Mouse (Mus musculus) ES-E14 (cell line): ENCODE measurements at regions not wholly inside any gene's neighbourhood (a gene's known extent, or its start where the extent isn't known, plus 50 kb on each side); places are given as distances from the start of the nearest gene placed in this dataset.

Experiments used
- DNase-seq: peaks from one replicate; pipeline ENCODE4 v3.0.0-alpha.2; 2013; ENCODE audit warnings: low read depth, low spot score
- H3K27ac ChIP-seq: 2 replicates; pipeline ENCODE4 v1.5.1; 2012; ENCODE audit warnings: low read depth, mild to moderate bottlenecking, low read length, moderate library complexity, mixed read lengths; ENCODE audit not compliant: poor library complexity, insufficient read depth, severe bottlenecking
- H3K36me3 ChIP-seq: 2 replicates; pipeline ENCODE4 v1.6.1; 2012; ENCODE audit warnings: mild to moderate bottlenecking, low read length, moderate library complexity, mixed read lengths; ENCODE audit not compliant: control insufficient read depth, poor library complexity, insufficient read depth, severe bottlenecking
- H3K4me1 ChIP-seq, 2 experiments: fragments of 150-350 bp in 1 of 2; sonication (generic) in 1 of 2; 2 replicates each; pipeline ENCODE4 v1.6.1; 2012; ENCODE audit warnings: low read length in 2 of 2, mild to moderate bottlenecking in 1 of 2, mixed read lengths in 1 of 2; ENCODE audit not compliant: control insufficient read depth in 2 of 2, insufficient read depth in 2 of 2, poor library complexity in 1 of 2
- H3K4me3 ChIP-seq, 2 experiments: fragments of 150-350 bp in 1 of 2; sonication (generic) in 1 of 2; 2 replicates each; pipeline ENCODE4 v1.5.1; 2012; ENCODE audit warnings: low read length in 2 of 2, low read depth in 1 of 2, mild to moderate bottlenecking in 1 of 2, mixed read lengths in 1 of 2; ENCODE audit not compliant: insufficient read depth in 1 of 2, poor library complexity in 1 of 2, severe bottlenecking in 1 of 2
- H3K9ac ChIP-seq: 2 replicates; pipeline ENCODE4 v1.6.1; 2012; ENCODE audit warnings: low read depth, mild to moderate bottlenecking, low read length, mixed read lengths; ENCODE audit not compliant: poor library complexity, insufficient read depth, severe bottlenecking
- H3K9me3 ChIP-seq: fragments of 150-350 bp; sonication (generic); 2 replicates; pipeline ENCODE4 v1.6.1; 2012; ENCODE audit warnings: low read depth, mild to moderate bottlenecking, low read length; ENCODE audit not compliant: control insufficient read depth, insufficient read depth
- CHD2 ChIP-seq: IDR thresholded peaks from 2 replicates; pipeline ENCODE4 v1.6.1; 2014; ENCODE audit warnings: mild to moderate bottlenecking, low read depth, low read length, inconsistent platforms
- HCFC1 ChIP-seq: IDR thresholded peaks from 2 replicates; pipeline ENCODE4 v1.6.1; 2012; ENCODE audit warnings: low read length, inconsistent platforms, borderline replicate concordance; ENCODE audit not compliant: insufficient read depth
- MAFK ChIP-seq: IDR thresholded peaks from 2 replicates; pipeline ENCODE4 v1.6.1; 2014; ENCODE audit warnings: mild to moderate bottlenecking, low read depth, low read length, inconsistent platforms; ENCODE audit not compliant: insufficient read depth
- ZC3H11A ChIP-seq: IDR thresholded peaks from 2 replicates; pipeline ENCODE4 v1.6.1; 2012; ENCODE audit warnings: low read depth, mild to moderate bottlenecking, inconsistent platforms, low read length, borderline replicate concordance
- ZNF384 ChIP-seq: IDR thresholded peaks from 2 replicates; pipeline ENCODE4 v1.6.1; 2012; ENCODE audit warnings: low read depth, low read length, inconsistent platforms
- in situ Hi-C, 2 experiments: fragments of 600-800 bp; cut with MboI; formaldehyde crosslinking; loops; one replicate each; pipeline ENCODE4 v1.15.1; 2025; ENCODE audit warnings: low sequenced_read_pairs in 2 of 2, inconsistent platforms in 1 of 2; ENCODE audit not compliant: unreplicated experiment in 2 of 2

DNA sequence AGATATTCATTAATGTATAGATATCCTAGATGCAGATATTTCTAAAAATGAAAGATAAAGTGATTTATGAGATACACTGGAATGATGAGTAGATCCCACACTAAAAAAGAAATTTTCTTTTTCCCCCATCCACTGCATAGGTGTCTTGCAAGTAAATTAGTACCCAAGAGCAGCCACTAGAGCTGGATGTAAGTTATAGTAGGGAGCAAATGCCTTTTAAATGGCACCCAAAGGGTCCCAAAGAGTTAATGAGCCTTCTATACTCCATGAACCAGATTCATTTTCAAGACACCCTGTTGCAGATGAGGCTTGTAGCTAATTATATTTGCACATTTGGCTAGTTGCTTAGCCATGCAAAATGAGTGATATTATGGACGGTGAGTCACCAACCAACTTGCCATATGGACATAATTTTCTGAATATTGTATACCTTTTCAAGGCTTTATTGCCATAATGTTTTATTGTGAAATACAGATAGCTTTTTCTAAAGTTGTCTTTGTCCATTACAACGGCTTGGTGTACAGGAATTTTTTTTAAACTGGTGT is 1686.1 kb upstream of the B3galt2 start:
- H3K27ac ChIP-seq, result no peak overlapping the region
- H3K9ac ChIP-seq, result no peak overlapping the region
- no peaks in the 10 kb centered on the region for H3K9me3 ChIP-seq
- H3K4me3 ChIP-seq, result no peak overlapping the region
- no peak for TF ChIP-seq CHD2
- no peak for TF ChIP-seq ZNF384
- no peak for DNase-seq
- no peaks in the 10 kb centered on the region for H3K4me1 ChIP-seq
- in situ Hi-C loops, result no loop called here
- H3K36me3 ChIP-seq, result no peaks in the 10 kb centered on the region

DNA sequence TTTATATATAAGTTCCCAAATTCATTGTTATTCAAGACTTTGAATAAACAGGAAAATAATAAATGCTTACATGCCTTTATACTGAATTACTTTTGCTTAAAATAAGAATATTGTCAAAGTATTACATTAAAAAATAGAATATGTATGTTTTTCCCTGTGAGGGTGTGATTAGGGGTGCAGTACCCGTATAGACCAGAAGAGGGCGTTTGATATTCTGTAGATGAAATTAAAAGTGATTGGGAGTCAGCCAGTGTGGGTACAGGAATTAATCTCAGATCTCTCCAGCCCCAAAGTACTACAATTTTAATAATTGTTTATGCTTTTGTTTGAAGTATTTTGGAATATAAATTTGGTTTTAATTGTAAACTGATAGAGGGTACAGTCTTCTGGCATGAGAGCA is 1678.7 kb upstream of the B3galt2 start:
- H3K4me3 ChIP-seq, result no peak overlapping the region
- DNase-seq, result peak; percentile 22
- in situ Hi-C loops, result no loop called here

DNA sequence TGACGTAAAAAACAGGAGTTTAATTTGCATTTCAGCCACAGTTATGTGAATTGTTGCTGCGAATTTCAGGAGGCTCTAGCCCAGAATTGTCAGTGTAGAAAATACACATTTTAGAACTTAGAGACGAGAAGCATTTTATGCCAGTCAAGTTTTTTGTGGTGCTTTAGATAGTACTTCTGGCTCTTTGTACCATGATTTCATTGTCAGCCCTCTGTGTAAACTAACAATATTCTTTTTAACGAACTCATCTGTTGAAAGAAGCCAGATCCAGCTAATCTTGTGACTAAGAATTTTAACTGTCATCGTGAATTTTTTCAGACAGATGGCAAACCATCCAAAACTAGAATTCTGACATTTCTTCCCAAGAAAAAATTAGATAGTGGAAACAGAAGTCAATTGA is 1672.3 kb upstream of the B3galt2 start:
- H3K4me3 ChIP-seq, result no peak overlapping the region
- DNase-seq, result no peak
- no peaks in the 10 kb centered on the region for H3K9me3 ChIP-seq
- no peaks in the 10 kb centered on the region for H3K4me1 ChIP-seq
- H3K9ac ChIP-seq, result no peak overlapping the region
- H3K27ac ChIP-seq, result no peak overlapping the region
- TF ChIP-seq CHD2, result no peak
- TF ChIP-seq MAFK, result no peak
- TF ChIP-seq HCFC1, result no peak
- no peak for TF ChIP-seq ZC3H11A
- no peak for TF ChIP-seq ZNF384
- H3K36me3 ChIP-seq, result no peaks in the 10 kb centered on the region
- in situ Hi-C loops, result no loop called here

More for the DNA sequence above, 1678.7 kb upstream of the B3galt2 start:
- peak; percentile 59 for TF ChIP-seq ZC3H11A
- TF ChIP-seq HCFC1, result no peak
- Histone ChIP-seq H3K27ac (no peak overlapping the region), H3K9ac (no peak overlapping the region), H3K9me3 (no peaks in the 10 kb centered on the region), H3K36me3 (no peaks in the 10 kb centered on the region), H3K4me1 (no peaks in the 10 kb centered on the region)

DNA sequence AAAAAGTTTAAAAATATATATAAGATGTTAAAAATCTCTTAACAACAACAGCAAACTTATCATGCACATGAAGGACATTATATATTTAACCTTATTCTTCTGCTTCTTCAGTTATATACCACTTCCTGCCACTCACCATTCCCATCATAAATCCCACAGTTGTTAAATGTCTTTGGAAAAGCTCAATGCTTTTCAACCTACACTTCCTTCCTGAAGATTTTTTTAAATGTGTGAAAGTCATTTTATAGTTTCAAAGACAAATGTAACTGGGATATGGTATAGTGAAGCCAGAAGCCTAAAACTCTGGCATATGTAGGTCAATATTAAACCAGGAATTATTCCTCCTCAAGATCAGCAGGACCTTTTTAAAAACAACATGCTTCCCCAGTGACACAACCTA is 1666.1 kb upstream of the B3galt2 start:
- H3K9me3 ChIP-seq, result no peaks in the 10 kb centered on the region
- no peak for TF ChIP-seq ZNF384
- TF ChIP-seq MAFK, result no peak
- no peak for TF ChIP-seq CHD2
- no peak for TF ChIP-seq HCFC1
- TF ChIP-seq ZC3H11A, result no peak
- in situ Hi-C loops, result no loop called here
- H3K27ac ChIP-seq, result no peak overlapping the region
- DNase-seq, result no peak
- H3K36me3 ChIP-seq, result no peaks in the 10 kb centered on the region
- no peaks in the 10 kb centered on the region for H3K4me1 ChIP-seq
- no peak overlapping the region for H3K9ac ChIP-seq
- H3K4me3 ChIP-seq, result no peak overlapping the region

DNA sequence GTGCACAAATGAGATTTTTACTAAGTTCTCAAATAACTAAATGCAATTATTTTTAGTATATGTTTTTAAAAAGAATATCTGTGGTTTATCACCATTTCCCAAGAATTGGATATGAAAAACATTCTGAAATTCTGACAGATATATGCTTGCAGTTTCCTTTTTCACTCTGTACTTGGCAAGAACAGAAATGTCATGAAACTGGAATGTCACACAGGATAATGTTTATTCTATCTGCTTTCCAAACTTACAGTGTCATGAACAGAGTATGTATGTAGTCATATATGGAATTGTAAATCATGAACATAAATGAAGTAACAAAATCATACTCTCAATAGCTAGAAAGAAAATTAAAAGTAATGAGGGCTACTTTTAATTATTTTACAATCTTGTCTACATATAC is 1640.7 kb upstream of the B3galt2 start:
- Histone ChIP-seq H3K4me3 (no peak overlapping the region), H3K27ac (no peak overlapping the region), H3K9ac (no peak overlapping the region), H3K9me3 (no peaks in the 10 kb centered on the region), H3K36me3 (no peaks in the 10 kb centered on the region), H3K4me1 (no peaks in the 10 kb centered on the region)
- DNase-seq, result no peak
- in situ Hi-C loops, result no loop called here
- TF ChIP-seq ZNF384 (no peak), ZC3H11A (no peak), CHD2 (no peak), MAFK (no peak), HCFC1 (no peak)
